Mouse (Mus musculus) adrenal gland, adult (tissue): ENCODE measurements around the gene Zfp326.
"Not testable (repeated sequence)": the region's sequence is repeated elsewhere in the genome, so short reads cannot be mapped to it uniquely, and the experiment has no call there.

Experiments used
- DNase-seq, 2 experiments: peaks; one replicate each; pipeline ENCODE4 v3.0.0; 2022 to 2023; ENCODE audit warnings: low spot score in 1 of 2; ENCODE audit not compliant: inconsistent age in 2 of 2

The Zfp326 gene

DNA sequence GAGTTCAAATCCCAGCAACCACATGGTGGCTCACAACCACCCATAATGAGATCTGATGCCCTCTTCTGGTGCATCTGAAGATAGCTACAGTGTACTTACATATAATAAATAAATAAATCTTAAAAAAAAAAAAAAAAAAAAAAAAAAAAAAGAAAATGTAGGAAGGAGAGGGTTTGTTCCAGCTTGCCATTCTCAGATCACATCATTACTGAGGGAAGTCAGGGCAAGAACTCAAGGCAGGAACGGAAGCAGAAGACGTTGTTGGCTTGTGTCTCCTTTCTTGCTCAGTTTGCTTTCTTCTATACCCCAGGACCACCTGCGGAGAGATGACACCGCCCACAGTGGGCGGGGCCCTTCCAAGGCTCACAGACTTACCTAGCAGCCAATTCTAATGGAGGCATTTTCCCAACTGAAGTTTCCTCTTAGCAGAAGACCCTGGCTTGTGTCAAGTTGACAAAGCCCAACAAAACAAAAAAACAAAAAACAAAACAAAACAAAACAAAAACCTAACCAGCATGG lies 11.2 kb upstream of the Zfp326 start:
- DNase-seq = not testable (repeated sequence)

DNA sequence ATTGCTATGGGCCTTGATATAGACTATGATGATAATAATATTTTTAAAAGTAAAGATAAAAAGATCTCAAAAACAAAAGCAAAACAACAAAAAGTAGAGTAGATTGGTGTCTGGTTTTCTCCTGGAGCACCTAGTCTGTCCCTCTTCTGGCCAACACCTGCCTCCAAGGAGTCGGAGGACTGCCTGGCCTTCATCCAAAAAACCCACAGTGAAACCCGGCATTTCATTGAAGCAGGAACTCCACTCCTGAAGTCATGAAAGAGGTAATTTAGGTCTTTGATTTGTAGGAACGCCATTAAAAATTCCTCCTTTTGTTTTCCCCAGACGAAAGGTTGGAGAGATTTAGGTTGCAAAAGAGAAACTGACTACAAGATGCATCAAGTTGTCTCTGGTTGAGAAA lies 8.9 kb upstream of the Zfp326 start:
- no peak for DNase-seq

DNA sequence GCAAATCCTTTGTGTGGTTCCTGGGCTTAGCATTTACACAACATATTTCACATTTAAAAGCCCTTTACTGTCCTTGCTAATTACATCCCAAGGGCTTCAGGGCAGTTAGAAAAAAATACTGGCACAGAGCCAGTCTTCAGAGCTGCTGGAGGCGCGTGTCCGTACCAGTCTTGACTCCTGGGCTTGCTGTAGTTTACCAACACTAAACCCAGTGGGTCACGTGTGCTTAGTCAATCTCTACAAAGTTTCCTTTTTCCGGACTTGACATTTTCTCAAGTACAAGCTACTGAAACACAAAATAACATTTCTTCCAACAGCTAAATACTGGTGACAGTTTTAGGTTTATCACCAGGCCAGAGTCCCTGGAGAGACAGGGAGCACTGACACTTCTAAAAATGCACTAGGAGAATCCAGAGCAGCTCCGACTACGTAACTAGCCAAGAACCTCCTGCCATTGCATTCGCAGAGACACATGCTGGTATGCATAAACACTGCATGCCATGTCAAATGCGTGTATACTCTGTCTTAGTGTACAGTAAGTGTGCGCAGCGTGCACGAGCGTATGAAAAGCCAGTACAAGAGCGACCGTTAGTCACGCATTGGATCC lies 8.4 kb upstream of the Zfp326 start:
- DNase-seq = peak in 1 of 2 experiments; percentile 87

DNA sequence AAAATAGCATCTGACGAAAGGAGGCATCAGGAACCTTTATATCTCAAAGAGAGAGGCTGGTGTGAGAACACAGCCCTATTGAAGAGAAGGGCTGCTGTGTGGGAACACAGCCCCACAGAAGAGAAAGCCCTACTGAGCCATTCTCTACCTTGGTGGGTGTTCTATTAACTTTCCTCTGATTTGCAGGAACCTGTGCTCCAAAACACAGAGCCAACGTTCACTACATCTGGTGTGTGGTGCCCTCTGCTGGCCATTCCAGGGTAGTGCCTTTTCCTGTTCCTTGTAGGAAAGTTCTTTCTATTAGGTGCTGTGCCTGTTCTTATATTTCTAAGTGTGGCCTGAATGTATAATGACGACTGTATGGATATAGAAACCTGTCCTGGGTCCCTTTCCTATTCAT lies 7.8 kb upstream of the Zfp326 start:
- peak; percentile 78 to 94 for DNase-seq

DNA sequence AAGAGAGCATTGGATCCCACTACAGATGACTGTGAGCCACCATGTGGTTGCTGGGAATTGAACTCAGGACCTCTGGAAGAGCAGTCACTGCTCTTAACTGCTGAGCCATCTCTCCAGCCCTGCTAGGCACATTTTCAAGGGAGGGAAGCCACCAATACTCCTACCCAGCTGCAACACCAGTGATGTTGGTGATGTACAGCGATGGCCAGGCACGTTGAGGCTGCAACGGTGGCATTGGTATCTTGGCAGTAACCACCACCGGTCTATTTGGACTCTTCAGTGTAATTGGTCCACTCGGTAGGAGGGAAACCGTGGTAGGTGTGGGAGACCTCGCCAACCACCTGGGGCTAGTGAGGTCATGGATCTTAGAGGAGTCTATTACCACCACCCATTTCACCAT lies 6.6 kb upstream of the Zfp326 start:
- no peak for DNase-seq

DNA sequence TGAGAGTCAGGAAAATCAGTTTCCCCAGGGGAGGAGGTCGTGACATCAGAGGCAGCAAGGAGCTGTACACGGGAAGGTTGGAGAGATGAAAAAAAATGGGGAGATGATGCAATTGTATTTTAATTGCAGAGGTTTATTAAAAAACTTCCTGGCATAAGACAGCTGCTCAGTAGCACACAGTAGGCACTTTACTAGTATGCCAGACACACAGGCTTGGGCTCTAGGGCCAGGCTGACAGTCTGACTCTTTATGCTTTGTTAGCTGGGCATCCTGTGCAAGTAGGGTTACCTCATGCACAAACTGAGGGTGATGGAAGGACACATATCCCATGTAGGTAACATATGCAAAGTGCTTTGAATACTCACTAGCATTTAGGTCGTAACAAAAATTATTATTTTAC lies 5.2 kb upstream of the Zfp326 start:
- no peak for DNase-seq

DNA sequence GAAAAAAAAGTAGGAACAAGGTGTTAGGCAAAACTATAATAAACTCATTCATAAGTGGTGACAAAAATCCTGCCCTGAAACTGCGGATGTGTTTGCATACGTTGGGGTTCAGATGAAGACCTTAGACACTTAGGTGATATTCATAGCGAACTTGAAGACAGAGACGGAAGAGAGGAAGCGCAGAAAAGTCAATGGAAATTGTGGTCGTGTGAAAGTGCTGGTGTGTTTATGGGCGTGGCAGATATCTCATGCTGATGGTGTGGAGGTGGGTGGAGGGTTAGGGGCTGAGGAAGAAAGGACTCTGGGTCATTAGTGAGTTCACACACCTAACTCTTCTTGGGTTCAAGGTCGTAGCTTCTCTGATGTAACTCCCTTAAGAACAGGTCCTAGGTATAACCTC lies 4.2 kb upstream of the Zfp326 start:
- peak in 1 of 2 experiments; percentile 18 for DNase-seq

DNA sequence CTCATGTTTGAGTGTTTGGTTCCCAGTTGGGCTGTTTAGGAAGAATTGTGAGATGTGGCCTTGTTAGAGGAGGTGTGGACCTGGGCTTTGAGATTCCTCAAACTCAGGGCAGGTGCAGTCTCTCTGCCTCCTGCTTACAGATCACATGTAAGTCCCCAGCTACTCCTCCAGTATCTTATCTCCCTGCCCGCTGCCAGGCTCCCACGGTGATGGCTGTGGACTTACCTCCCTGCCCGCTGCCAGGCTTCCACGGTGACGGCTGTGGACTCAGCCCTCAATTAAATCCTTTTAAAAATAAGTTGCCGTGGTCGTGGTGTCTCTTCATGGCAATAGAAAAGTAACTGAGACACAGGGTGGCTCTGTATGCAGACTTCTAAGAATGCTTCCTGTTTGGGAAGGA lies 3.4 kb upstream of the Zfp326 start:
- DNase-seq = peak in 1 of 2 experiments; percentile 22

DNA sequence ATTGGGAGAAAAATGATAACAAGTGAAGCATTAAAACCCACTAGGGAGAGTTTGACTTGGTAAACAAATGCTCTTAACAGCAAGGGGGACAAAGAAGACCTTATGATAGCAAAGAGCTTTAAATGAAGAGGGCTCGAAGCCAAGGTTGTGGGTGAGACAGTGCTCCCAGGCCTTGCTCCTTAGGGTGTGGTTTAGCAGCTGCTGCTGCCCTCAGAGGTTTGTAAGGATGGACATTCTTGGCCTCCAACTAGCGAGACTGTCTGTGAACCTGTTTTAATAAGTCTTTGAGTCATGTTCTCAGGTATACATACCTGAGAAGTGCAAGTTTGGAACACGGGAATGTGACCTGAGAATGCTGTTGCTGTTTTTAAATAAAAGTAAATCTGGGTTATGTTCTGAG lies 2.6 kb upstream of the Zfp326 start:
- DNase-seq = peak in 1 of 2 experiments; percentile 17

DNA sequence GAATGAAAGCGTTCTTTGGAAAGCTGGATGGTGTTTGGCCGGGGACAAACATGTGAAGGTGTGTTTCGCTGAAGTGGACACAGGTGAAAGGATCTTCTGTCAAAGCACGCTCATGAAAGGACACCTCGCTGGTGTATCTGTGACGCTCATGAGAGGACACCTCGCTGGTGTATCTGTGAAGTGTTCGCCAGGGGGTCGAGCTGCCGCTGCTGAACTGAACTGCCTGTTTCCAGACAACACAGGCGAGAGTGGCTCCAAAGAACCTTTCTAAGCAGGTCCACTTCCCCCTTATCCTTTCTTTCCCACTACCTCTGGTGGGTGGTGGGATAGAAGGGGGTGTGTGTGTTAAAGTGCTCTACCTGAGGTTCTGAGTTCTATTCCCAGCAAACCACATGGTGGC lies 1.9 kb upstream of the Zfp326 start:
- no peak for DNase-seq

DNA sequence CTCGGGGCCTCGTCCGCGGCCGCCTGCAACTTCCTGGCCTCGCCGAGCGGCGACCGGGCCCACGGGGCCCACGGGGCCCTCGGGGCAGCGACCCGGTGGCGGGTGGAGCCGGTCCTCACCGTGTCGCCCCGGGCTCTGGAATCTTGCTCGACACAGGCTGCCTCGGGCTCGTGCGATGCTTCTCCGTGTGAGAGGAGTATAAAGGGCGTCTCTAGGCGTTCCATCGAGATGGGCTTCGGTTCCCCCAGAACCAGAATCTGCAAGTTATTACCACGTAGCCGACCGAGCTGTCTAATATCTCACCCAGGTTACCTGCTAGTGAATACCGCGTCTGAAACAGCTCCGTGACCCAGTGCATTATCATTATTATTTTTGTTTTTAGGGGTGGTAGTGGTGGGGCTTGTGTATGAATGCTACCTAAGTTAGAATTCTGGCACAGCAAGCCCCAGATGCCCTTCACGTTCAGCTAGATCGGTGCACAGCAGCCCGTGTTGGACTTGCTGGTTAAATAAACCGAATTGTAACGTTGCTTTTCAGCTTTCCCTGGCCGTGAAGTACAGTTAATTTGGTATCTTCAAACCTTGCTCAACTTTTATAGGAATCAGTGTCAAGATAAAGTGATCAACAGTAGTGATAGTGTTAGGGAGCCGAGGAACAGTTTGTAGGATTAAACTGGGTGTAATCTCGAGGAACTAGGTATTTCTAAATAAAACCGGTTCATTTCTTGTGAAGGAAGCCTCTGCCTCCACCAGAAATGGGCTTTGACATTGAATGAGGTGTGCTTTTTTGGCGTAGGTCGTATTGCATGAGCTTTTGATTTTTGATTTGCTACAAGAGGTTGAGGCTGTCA lies 785 bp downstream of the Zfp326 start:
- peak in 1 of 2 experiments; percentile 77 for DNase-seq

DNA sequence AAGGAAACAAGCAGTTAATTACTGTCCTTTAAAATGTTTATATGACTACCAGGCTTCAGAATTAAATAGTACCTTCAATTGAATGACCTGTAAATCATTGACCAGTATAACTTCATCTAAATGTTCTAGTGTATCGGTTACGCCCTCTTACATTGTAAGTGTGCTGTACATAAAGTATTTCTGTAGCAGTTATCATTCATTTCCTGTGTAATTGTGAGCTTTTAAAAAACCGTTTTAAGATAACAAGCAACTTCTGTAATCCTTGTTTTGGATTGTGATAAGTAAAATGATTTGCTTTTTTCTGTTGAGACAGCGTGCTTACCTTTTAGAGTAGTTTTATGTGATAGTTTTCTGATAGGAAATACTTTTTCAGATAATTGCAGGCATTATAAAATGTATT lies 11.0 kb downstream of the Zfp326 start:
- DNase-seq = no peak

DNA sequence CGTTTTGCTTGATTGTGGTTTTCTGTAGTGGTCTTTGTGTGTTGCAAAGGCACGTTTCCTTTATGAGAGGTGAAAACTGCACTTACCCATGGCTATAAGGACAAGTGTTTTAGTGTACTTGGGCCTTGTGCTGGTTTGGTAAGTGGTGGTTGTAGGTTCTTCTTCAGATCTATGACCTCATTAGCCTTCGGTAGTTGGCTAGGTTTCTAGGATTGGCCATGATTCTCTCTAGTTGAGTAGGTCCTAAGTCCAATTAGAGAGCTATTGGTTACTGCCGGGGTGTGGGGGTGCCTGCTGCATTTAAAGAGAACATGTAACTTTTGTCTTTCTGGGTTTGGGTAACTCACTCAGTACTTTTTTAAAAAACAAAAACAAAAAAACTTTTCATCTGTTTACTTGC lies 21.8 kb downstream of the Zfp326 start:
- DNase-seq = no peak

DNA sequence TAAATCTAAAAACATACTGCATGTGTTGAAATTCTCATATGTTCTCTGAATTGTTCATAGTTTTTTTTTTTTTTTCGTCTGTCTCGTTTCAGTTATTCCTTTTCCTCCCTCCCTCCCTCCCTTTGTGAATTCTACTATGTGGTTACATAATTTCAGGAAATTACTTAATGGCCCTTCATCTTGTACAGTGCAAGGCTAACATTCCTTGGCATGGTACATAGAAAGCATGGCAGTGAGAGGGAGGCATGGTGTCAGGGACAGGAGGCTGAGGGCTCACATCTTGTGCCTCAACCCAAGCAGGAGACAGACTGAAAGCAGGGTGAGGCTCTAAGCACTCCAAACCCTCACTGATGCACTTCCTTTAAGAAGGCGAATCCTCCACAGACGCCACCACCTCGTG lies 32.8 kb downstream of the Zfp326 start:
- peak in 1 of 2 experiments; percentile 38 for DNase-seq

DNA sequence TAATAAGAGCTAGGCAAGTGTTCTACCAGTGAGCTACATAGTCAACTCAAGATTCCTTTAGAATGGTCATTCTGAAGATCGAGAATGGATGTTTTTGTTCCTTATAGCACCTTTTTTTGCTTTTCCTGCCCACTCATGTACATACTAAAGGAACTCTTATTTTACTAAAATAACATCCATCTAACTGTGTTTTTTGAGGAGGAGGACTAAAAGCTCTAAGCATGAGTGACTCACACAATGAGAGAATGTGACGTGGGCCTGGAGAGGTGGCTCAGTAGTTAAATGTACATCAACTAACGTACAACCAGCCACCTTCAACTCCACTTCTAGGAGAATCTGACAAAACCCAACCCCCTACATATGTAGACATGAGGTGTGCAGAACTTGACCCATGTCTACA lies 33.3 kb downstream of the Zfp326 start:
- no peak for DNase-seq

DNA sequence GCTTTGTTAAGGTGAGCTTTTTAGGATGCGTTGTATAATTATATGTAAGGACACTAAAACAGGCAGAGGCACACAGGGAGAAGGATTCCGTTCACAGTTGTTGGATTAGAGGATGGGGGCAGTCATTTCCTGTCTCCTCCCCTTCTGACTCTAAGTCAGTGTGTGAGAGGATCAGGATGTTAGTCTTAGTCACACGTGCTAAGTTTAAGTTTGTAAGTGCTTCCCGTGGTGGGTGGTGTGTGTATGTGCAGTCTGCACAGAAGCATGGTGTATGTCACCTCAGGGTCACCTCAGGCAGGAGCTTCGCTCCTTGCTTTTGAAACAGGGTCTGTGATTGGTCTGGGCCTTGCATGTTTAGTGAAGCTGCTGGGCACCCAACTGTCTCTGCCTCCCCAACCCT lies 35.1 kb downstream of the Zfp326 start:
- no peak for DNase-seq

DNA sequence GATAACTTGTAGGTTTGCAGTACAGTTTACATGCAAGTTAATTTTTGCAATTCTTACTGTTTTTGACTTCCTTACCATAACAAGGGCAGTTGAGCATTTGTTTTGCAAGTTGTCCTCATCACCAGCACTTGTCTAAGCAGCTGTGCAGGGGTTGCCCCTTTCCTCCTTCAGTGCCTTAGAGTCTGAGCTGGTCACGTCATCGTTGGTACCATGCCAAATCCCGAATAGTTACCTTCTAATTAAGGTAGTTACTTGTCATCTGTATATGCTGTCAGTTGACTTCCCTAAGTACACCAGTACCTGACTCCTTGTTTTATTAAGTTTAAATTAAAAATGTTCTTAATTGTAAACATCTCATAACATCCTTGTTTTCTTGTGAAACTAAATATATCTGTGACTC lies 41.0 kb downstream of the Zfp326 start:
- no peak for DNase-seq

DNA sequence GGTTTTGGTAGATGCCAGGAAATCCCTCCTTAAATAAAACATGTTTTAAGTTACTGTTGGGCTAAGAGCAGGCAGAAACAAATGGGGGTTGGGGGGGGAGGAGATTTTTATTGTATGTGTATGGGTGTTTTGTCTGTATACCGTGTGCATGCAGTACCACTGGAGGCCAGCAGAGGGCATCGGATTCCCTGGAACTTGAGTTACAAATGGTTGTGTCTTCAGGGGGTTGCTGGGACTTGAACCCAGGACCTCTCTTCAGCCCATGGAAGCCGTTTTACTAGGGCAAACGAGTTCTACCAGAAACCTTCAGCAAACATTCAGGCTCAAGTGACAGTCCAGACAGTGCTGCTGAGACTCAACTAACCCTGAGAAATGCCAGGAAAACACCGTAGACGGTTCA lies 41.9 kb downstream of the Zfp326 start:
- no peak for DNase-seq

DNA sequence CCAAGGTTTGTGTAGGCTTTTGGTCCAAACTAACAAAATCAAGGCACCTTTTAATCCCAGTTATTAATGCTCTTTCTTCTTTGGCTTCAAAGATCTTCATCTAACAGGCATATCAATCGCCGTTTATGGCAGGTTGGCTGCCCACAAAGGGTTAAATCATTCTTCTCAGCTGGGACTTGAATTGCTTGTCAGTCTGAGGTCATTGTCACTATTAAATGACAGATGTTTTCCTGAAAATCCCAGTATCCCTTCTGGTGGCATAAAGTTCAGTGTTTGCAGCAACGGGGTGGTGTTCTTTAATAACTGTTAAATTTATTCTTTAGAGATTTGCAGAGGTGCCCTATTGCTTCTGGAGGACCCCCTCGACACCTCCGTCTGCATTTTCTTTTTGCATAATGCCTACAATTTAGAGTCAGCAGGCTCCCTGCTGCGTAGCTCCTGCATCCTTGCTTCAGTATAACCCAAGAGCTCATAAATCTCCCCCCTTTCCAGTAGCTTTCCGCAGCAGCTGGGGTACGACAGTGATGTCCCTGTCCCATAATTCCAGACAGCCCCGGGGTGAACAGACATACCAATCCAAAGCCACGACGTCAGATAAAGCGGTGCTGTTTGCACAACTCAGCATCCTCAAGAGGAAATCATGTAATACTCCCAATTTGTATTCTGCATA lies 46.6 kb downstream of the Zfp326 start:
- DNase-seq = no peak

DNA sequence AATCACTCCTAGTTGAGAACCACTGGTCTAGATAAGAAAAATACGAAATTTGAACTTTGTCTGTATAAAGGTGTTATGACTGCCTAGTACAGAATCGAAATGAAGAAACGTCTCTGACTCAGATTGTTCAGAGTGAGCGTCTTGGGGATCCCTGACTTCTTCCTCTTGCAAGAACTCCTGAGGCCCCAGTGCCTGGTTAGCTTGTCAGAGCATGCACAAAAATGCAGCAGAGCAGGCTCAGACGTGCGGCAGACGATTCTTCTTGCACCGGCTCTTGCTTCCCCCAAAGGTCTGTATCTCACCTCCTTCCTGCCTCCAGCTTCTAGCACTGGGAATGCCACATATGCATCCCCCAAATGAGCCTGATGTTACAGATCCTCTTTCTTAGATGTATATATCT lies 48.0 kb downstream of the Zfp326 start:
- DNase-seq = no peak

DNA sequence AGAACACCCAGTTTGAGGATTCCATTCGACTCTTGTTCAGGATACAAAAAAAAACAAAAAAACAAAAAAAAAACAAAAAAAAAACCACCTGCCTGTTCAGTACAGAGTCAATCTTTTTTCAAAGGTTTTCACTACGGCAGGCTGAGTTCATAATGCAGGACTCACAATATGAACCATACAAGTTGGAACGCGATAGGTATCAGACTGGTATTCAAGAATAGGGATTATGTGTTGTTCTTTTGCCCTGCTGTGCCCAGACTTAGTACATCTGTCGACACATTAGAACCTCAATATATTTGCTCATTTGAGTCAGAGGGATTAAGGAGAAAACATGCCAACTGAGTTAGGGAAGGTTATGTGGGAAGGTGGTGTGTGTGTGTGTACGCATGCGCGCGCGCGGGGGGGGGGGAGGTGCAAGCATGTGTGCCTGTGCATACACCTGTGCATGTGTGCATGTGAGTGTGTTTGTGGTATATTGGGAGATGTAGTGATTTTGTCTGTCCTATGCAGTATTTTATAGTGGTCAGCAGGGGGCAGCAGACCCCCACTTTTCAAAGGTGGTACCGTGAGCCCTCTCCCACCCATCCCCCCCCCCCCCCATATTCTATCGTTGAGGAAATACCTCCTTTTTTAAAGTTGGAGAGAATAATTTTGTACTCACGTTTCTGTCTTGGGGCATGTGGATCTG lies 49.3 kb downstream of the Zfp326 start:
- no peak for DNase-seq
